Mouse (Mus musculus) CD4-positive helper T cell, adult 2 months (primary cell): Measurements from ENCODE around the gene Adi1.

ENCODE experiments used
- DNase-seq: peaks from one replicate; pipeline ENCODE4 v3.0.0-alpha.2; 2012; ENCODE audit warnings: low read depth, missing footprints, low spot score

The Adi1 gene

GRCm38 (mm10) chr12:28675121-28675924 is at the start of gene Adi1:
Adi1 (plus strand) TSS chr12:28675231.
- DNase-seq: peak; percentile 87

- DNase-seq: no peak
Measured at GRCm38 (mm10) chr12:28625407-28625806, 49.6 kb upstream of the Adi1 start.

- DNase-seq: no peak
Measured at GRCm38 (mm10) chr12:28627092-28627491, 47.9 kb upstream of the Adi1 start.

- no peak for DNase-seq
Measured at GRCm38 (mm10) chr12:28628436-28628835, 46.6 kb upstream of the Adi1 start.

- DNase-seq: no peak
Measured at GRCm38 (mm10) chr12:28635058-28635534, 39.9 kb upstream of the Adi1 start.

GRCm38 (mm10) chr12:28635535-28636476 is 39.2 kb upstream of the Adi1 start, which contains the start of gene Rps7:
Rps7 (minus strand) TSS chr12:28635953.
- peak; percentile 96 for DNase-seq

GRCm38 (mm10) chr12:28636543-28636942 is 38.5 kb upstream of the Adi1 start:
- no peak for DNase-seq

GRCm38 (mm10) chr12:28638778-28639177 is 36.3 kb upstream of the Adi1 start:
- DNase-seq: peak; percentile 38

GRCm38 (mm10) chr12:28649141-28650110 is 25.6 kb upstream of the Adi1 start, which contains the start of gene Rnaseh1:
Rnaseh1 (plus strand) TSS chr12:28649602.
- peak; percentile 91 for DNase-seq

GRCm38 (mm10) chr12:28662628-28663027 is 12.4 kb upstream of the Adi1 start:
- DNase-seq: no peak

GRCm38 (mm10) chr12:28666734-28667133 is 8.3 kb upstream of the Adi1 start:
- DNase-seq: no peak

GRCm38 (mm10) chr12:28667287-28667686 is 7.7 kb upstream of the Adi1 start:
- DNase-seq: no peak

- DNase-seq: no peak
Measured at GRCm38 (mm10) chr12:28674038-28674720, 852 bp upstream of the Adi1 start.

GRCm38 (mm10) chr12:28675925-28676209 is 836 bp downstream of the Adi1 start:
- DNase-seq: no peak

- DNase-seq: no peak
Measured at GRCm38 (mm10) chr12:28684674-28685073, 9.6 kb downstream of the Adi1 start.

GRCm38 (mm10) chr12:28685771-28686170 is 10.7 kb downstream of the Adi1 start:
- no peak for DNase-seq

GRCm38 (mm10) chr12:28686199-28686879 is 11.3 kb downstream of the Adi1 start:
- DNase-seq: no peak

- no peak for DNase-seq
Measured at GRCm38 (mm10) chr12:28688996-28689395, 14.0 kb downstream of the Adi1 start.

GRCm38 (mm10) chr12:28690730-28691129 is 15.7 kb downstream of the Adi1 start:
- no peak for DNase-seq

GRCm38 (mm10) chr12:28693738-28694137 is 18.7 kb downstream of the Adi1 start:
- no peak for DNase-seq
